Mouse (Mus musculus) MEL (cell line): ENCODE results near the gene 9530003J23Rik.

Source experiments
- EP300 ChIP-seq, 2 experiments: IDR thresholded peaks; 2 replicates each; pipeline ENCODE4 v1.6.1; 2011; ENCODE audit warnings: improper control_type of control experiment in 2 of 2, low read length in 2 of 2, low read depth in 1 of 2, mild to moderate bottlenecking in 1 of 2
- NELFE ChIP-seq: IDR thresholded peaks from 2 replicates; pipeline ENCODE4 v1.6.1; 2011; ENCODE audit warnings: low read depth, low read length, improper control_type of control experiment
- ZMIZ1 ChIP-seq: IDR thresholded peaks from 2 replicates; pipeline ENCODE4 v1.6.1; 2012; ENCODE audit warnings: low read depth, mild to moderate bottlenecking, inconsistent platforms, low read length, improper control_type of control experiment, moderate library complexity
- ZNF384 ChIP-seq: IDR thresholded peaks from 2 replicates; pipeline ENCODE4 v1.6.1; 2012; ENCODE audit warnings: low read depth, mild to moderate bottlenecking, inconsistent platforms, low read length, improper control_type of control experiment

DNA sequence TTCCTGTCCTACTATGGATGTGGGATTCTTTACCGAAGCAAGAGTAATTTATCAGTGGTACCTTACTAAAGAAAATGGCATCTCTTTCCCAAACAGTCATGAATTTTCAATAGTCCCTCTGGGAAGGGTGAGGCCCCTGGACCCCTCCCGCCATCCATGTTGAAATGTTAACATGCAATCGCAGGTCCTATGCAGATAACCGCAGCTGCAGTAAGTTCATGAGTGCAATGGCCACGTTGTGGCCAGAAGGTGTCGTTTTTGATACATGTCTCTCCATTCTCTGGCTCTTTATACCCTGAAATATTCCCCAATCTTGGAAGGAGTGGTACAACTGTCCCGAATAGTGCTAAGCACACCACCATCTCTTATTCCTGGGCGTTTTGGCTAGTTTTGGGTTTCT is 13.4 kb downstream of the 9530003J23Rik start:
- TF ChIP-seq ZMIZ1 (no peak), NELFE (no peak), ZNF384 (no peak), EP300 (IDR thresholded peaks at IDR 0.05; ENCODE audit: low read depth in 1 of 2, low read length in 2 of 2) (no peak)
